Mouse (Mus musculus): ENCODE data around the gene Alk.

The Alk gene

DNA sequence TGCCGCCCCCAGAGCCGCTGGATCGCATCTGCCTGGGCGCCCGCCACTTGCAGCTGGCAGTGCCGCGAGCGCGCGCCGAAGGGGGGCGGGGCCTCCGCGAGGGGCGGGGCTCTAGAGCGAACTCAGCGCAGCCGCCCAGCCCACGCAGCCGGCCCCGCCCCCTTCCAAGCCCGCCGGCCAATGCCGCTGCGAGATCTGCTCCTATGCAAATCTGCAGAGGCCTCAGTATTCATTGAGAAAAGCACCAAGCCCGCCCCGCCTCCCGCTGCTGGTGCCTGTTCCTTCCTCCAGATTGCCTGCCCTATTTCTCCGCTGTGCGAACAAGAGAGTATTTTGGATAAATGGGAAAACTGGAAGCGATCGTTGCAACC is at the start of gene Alk:
TSS of gene Alk (minus strand) at position 18 of the 371 bp plus-strand sequence.
- DNase-seq (ENCODE audit: low spot score): peak; percentile 99

GRCm38 (mm10) chr17:72652801-72653200 is 48.4 kb upstream of the Alk start:
- no peak for DNase-seq (ENCODE audit: low spot score)

DNA sequence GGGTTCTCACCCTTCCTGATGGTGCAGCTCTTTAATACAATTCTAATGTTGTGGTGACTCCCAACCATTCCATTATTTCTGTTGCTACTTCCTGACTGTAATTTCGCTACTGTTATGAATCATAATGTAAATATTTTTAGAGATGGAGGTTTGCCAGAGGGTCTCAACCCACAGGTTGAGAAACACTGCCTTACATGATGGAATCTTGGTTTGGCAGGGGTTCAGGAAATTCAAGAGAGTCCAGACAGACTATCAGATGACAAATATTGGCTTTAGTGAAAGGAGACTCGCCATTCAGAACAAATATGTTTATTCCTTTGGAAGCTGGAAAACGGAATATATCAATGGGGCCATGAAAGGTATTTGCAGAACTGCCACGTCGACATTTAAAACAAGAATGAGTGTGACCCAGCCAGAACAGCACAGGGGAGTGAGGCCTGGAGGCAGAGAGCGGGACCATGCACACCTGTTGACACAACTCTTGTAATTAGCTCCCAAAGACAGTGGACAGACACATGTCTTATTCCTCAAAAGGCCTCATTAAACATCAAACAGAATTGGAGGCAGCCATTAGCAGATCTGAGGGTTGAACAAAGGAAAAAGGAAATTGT is 44.3 kb upstream of the Alk start:
- no peak for DNase-seq (ENCODE audit: low spot score)

GRCm38 (mm10) chr17:72646167-72646566 is 41.7 kb upstream of the Alk start:
- no peak for DNase-seq (ENCODE audit: low spot score)

DNA sequence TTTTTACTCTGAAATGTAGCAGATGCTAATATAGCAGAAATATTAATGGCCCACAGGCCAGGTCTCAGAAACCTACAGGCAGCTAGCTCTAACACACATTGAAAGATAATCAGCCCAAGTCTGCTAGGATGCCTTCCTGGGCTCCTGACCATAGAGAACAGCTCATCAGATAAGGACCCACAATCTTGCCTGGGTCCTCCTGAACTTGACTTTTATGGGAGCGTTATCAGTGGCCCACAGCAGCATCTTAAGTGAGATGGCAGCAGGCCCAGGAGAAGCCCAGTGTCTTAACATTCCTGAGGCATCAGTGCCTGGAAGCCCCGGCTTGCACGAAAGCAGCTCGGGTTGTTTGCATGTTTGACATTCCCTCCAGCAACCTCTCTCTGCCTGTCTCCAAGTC is 35.7 kb upstream of the Alk start:
- DNase-seq (ENCODE audit: low spot score): peak; percentile 23

GRCm38 (mm10) chr17:72639400-72639799 is 35.0 kb upstream of the Alk start:
- no peak for DNase-seq (ENCODE audit: low spot score)

DNA sequence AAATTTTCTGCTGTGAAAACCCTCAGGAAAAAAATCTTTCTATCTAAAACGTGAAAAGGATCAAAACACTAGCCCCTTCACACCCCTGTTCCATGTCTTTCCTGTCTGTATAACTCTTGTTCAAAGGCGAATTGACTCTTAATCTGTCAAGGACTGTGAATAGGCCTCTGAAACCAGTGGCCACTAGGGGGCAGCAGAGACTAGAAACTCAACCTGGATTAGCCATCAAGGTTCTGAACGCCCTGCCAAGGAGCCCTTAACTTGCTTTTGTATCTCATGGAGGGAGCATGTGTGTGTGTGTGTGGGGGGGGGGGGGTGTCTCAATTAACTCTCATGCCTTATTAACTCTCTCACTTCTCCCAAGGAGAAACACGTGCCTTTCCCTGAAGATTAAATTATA is 1.8 kb upstream of the Alk start:
- DNase-seq (ENCODE audit: low spot score): peak; percentile 91

GRCm38 (mm10) chr17:72603886-72604609 is 379 bp downstream of the Alk start:
- no peak for DNase-seq (ENCODE audit: low spot score)

DNA sequence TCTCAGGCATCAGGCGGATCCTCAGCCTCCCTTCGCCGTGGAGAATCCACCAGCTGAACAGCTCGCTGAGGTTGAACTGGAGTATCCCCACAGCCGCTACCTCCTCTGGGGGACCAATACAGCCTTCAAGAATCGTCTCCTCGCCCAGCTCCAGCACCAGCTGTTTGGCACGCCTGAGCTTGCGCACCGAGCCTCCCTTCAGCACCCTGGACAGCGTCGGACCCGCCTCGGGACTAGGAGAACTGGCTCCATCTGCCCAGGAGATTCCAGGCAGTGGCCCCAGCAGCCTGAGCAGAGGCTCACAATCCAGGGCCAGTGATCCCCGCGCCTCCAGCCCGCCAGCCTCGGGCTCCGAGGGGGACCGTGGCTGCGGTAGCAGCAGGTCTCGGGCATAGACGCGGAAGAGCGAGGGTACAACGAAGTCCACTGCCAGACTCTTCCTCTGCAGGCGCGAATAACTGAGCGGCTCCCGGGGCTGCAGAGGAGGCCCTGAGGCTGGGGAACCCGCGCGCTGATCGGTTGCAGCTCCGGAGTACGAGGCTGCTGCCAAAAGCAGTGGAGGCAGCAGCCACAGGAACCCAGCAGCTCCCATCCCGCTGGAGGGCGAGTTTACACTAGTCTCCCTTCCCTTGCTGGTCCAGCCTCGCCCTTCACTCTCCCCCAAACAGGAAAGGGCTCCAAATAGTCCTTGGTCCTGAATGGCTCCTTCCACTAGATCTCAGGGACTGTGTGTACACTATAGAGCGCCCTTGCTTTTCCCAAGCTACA is 1.1 kb downstream of the Alk start:
- DNase-seq (ENCODE audit: low spot score): peak; percentile 57

- DNase-seq (ENCODE audit: low spot score): no peak
These were observed 3.6 kb downstream of the Alk start for GRCm38 (mm10) chr17:72600806-72601205.

GRCm38 (mm10) chr17:72587671-72588070 is 16.8 kb downstream of the Alk start:
- no peak for DNase-seq (ENCODE audit: low spot score)

DNA sequence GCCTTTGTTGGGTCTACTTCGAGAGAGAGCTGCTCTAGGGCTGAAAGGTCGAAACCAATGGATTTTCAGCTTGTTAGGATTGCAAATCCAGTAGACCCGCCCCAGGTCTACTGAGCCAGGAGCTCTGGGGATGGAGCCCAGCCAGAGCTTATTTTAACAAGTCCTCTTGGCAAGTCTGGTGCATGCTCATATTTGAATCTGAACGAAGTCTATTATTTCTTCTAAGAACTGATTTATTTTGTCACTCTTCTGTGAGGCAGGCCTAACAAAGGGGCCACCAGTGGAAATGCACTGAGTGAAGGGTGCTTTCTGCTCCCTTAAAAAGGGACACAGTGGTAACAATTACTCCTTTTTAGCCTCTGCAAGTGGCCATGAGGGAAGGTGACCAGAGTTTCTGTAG is 24.3 kb downstream of the Alk start:
- DNase-seq (ENCODE audit: low spot score): no peak

- DNase-seq (ENCODE audit: low spot score): no peak
These were observed 25.1 kb downstream of the Alk start for GRCm38 (mm10) chr17:72579321-72579720.

GRCm38 (mm10) chr17:72571379-72571778 is 33.0 kb downstream of the Alk start:
- DNase-seq (ENCODE audit: low spot score): no peak

DNA sequence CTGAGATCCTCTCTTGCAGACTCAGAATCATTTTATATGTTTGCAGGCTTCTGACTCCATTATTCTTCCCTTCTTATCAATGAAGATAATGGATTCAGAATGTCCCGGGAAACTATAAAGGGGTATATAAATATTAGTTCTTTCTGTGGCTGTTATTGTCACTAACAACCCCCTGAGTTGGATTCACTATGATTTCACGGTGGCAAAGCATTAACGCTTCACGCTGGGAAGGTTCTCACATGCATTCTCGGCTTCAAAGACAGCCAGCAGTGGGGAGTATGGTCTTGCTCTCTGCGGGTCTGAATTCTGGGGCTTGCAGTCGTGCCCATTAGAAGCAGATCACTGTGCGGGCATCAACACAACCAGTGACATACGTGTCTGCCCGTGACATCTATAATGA is 34.9 kb downstream of the Alk start:
- DNase-seq (ENCODE audit: low spot score): no peak

DNA sequence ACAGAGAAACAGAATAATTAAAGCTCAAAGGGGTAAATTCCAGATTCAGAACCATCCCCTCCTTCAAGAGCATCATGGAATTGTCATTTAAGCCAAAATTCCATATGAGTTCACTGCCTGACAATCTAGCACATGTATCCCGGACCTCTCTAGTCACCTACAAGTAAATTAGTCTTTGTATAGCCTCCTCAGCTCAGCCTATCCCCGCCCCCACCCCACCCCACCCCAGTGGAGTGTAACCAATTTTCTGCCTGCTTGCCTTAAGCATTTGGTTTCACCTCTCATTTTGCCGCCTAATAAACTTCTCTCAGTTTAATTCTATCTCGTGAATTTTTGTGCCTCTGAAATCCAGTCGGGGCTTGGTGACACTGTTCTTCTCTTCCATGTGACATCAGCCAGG is 41.0 kb downstream of the Alk start:
- no peak for DNase-seq (ENCODE audit: low spot score)

GRCm38 (mm10) chr17:72561471-72561870 is 43.0 kb downstream of the Alk start:
- DNase-seq (ENCODE audit: low spot score): no peak

DNA sequence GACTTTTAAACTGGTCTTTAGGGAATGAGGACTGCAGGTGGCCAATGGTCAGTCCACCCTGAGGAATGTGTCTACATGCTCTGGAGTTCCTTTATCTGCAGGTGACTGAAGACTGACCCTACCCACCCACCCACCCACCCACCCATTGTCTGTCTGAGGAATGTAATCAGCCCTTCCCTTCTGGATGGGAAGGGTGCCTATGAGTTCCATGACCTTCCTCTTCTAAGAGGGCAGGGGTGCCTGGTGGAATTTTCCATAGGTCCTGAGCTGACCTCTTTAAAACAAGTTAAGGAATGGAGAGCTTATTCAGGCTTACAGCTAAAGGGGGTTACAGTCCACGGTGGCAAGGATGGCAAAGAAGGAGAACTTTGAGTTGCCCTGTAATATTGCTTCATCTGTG is 43.7 kb downstream of the Alk start:
- DNase-seq (ENCODE audit: low spot score): no peak

- no peak for DNase-seq (ENCODE audit: low spot score)
These were observed 47.2 kb downstream of the Alk start for GRCm38 (mm10) chr17:72557029-72557735.

GRCm38 (mm10) chr17:72546274-72546673 is 58.2 kb downstream of the Alk start:
- no peak for DNase-seq (ENCODE audit: low spot score)

DNA sequence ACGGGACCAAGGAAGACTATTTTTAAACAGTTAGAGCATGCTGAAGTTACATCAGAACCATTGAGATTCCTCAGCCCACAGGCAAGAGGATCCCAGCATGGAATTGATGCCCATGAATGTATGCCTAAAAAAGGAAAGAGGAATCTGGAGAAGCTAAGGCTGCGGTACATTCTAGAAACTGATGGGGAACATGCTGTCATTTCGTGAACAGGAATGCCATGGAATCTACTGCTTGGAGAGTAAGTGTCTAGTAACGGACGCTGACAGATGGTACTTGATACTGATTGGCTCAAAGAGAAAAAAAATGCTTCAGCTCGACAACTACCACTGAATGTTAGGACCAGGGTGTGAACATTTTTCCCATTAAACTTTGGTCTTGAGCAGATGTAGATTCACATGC is 69.1 kb downstream of the Alk start:
- no peak for DNase-seq (ENCODE audit: low spot score)

DNA sequence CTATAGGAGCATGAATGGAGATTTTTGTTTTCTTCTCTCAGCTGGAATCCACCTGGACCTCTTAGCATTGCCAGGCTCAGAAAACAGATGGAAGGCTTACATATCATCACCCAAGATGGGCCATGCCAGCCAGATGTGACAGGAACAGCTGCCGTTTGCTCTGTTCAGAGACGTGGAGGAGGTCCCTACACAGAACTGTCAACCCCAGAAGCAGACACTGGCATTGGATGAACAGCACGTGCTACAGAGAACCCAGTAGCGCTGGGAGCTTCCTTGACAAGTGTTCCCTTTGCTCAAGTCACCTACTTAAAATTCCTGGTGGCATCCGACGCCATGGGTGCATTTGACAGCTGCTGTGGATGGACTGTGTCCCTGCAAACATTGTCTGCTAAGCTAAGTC is 72.2 kb downstream of the Alk start:
- no peak for DNase-seq (ENCODE audit: low spot score)

GRCm38 (mm10) chr17:72528481-72528880 is 75.9 kb downstream of the Alk start:
- DNase-seq (ENCODE audit: low spot score): no peak

All from MN1 (cell line).